Mouse (Mus musculus) layer of hippocampus, postnatal 36 days (tissue): Measurements from ENCODE around the gene Ace. TPM values are rescaled to one million over a fixed set of nuclear protein-coding genes. Genes with fewer than 3 reads are reported as not detected.

Experiments
- DNase-seq, 2 experiments: peaks; one replicate each; pipeline ENCODE4 v3.0.0; 2022
- total RNA-seq, 2 experiments: library from RNA; stranded (reverse); gene quantifications; 2 replicates each; pipeline ENCODE4 v1.2.3; 2021

Gene Ace
- total RNA-seq, result 1 to 10 TPM; 5.0 to 8.1 TPM

DNA sequence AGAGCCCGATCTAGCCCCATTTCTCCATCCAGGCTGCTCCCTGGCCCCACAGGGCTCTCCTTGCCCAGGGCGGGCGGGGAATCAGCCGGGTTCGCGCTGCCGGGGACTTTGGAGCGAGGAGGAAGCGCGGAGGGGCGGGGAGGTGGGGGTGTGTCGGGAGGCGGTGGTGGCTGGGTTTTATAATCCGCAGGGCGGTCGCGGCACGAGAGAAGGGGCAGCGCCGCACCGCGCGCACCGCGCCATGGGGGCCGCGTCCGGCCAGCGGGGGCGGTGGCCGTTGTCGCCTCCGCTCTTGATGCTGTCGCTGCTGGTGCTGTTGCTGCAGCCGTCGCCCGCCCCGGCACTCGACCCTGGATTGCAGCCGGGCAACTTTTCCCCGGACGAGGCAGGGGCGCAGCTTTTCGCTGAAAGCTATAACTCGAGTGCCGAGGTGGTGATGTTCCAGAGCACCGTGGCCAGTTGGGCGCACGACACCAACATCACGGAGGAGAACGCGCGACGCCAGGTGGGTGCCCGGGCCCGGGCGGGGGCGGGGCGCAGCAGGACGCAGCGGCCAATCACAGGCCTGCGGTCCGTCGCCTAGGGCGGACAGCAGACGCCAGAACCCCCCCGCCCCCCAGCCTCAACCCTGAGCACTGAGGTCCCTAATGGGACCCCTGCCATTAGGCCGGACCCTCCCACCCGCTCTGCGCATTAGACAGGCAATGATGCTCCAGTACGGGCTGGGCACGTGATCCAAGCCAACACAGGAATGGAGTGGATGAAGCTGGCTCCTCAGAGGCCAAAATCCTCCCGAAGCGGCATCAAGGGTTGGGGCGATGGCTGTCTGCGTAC, at the start of gene Ace:
Gene Ace, plus strand, starts transcription at position 205 of the 834 bp plus-strand sequence.
- DNase-seq, result no peak

DNA sequence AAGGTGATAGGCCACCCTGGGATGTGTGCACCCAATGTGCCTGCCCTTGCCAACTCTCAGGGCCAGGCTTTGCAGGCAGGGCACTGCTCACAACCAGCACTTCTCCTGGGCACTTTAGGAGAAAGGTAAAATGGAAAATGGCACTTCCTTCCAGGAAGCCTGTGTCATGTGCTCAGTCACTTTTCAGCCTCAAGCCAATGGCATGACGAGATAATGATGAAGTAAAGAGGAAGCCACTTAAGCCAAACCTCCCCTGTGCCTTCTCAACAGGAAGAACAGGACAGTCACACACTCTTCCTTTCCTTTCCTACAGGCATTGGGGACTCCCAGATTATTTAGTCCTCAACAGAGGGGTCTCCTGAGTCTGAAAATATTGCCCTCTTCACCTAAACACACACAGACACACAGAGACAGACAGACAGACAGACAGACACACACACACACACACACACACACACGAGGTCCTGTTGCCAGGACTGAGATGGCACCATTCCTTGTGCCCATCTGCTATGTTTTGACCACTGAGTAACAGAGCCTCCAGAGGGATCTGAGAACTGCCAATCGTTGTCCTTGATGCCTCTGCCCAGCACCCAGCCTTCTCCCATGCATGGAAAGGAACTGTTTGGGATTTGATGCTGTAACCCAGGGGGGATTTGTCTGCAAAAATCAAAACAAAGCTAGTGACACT, 47.5 kb upstream of the Ace start:
- DNase-seq, result no peak

DNA sequence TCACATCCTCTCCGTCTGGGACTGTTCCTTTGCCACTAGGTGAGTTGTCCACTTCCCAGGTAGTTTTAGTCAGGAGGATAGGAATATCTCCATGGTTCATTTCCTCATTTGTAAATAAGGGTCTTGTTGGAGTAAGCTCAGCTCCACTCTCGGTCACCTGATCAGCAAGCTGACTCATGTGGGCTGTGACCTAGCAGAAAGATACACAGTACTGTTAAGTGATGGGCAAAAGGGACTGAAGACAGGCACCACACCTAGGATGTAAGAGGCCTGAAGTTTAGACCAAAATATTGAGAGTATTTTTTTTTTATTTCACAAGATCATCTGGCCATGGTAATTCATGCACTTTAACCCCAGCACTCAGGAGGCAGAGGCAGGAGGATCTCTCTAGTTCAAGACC, 46.9 kb upstream of the Ace start:
- no peak for DNase-seq

DNA sequence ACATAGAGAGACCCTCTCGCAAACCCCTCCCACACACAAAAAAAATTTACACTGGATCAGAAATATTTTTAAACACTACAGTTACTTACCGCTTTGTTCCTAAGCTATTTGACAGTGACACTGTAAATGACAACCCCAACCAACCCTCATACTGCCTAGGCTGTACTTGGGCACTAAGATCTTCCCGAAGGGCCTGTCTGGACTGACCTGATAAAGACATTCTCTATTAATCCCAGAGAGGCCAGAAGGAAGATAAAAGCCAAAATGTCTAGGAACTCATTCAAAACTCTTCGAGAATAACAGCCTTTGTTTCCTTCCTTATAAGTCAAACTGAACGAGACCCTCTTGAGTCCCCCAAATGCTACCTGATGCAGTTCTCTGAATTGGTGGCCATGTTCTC, 46.5 kb upstream of the Ace start:
- no peak for DNase-seq

GRCm38 (mm10) chr11:105922769-105923663, 44.7 kb upstream of the Ace start:
- no peak for DNase-seq

GRCm38 (mm10) chr11:105927065-105928030, 40.4 kb upstream of the Ace start:
- DNase-seq, result peak; percentile 52 to 73

DNA sequence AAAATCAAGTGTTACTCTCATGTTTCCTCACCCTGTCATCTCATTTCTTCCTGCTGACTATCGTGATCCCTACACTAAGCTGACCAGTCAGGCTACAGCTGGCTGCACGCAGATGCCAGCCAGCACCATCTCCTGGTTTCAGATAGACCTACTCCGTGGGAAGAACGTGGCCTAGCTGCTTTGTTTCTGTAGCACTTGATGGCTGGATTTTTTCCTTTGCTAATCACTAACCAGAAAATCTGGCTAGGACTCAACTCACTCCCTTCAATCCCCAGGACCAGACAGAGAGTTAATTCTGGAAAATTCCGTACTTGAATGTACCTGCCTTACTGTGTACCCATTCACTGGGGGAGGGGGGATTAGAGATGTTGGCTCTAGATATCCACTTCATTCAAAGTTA, 39.6 kb upstream of the Ace start:
- no peak for DNase-seq

DNA sequence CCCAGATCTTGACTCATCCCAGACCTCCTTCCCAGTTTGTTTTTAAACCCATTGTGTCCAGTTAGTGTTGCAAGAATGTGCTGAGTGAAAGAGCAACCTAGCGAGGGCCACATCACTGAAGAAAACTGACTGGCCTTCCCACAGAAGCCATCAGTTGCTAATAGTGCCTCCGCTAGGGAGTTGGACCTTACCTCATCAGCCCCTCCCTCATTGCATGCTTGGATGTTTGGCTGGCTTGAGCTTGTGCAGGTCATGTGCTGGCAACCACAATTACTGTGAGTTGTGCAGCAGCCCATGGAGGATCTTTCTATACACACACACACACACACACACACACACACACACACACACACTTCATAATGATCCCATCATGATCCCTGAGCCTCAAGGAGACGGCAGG, 36.4 kb upstream of the Ace start:
- no peak for DNase-seq

DNA sequence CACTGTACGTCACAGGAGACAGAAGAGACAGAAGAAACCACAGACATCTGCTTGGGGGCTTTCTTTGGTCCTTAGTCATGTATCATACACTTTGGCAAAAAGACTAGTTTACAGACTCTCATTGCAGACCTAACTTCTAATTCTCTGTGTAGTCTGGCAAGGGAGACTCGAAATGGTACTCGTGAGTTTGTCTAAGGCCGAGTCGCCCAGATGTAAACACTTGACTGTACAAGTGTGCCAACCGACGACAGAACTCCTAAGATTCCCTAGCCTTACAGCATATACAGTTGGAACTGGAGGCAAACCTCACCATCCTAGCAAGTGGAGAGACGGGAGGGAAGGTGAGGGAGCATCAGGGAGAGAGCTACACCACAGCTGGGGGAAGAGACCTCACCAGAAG, 34.0 kb upstream of the Ace start:
- no peak for DNase-seq

DNA sequence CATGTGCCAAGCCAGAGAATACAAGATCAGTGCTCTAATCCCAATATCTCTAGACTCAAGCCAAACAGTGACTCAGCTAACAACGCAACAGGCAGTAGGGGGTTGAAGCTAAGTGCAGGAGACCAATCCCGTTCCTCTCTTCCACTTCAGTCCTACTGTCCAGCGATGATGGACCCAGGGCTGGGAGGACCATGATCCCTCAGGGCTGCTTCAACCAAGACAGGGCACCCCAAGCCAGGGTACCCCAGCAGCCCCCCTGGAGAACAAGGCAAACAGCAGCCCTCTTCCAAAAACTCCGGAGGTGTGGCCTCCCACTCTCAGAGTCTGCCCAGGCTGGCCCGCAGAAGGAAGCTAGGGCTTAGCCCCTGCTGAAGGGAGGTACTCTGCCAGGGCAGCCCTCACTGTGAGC, 33.4 kb upstream of the Ace start:
- DNase-seq, result no peak

GRCm38 (mm10) chr11:105934816-105935215, 32.9 kb upstream of the Ace start:
- no peak for DNase-seq

GRCm38 (mm10) chr11:105935496-105935895, 32.2 kb upstream of the Ace start:
- DNase-seq, result no peak

- DNase-seq, result peak; percentile 46 to 56
Observed at GRCm38 (mm10) chr11:105936200-105936599, 31.5 kb upstream of the Ace start.

GRCm38 (mm10) chr11:105936974-105937373, 30.8 kb upstream of the Ace start:
- no peak for DNase-seq

DNA sequence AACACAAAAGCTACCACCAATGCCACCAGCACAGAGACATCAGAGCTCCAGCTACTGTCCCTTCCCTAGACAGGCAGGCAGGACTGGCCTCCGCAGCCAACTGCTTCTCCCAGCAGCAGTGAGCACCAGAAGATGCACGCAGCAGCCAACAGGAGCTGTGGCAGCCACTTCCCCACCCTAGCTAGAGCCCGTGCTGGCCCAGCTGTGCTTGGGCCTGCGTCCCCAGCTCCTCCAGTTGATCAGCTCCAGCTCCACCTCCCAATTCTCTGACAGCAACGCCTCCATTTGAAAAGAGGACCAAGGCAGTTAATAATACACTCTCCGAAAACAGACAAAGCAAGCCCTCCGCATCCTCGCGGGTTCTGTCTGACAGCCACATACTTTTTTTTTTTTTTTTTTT, 29.0 kb upstream of the Ace start:
- no peak for DNase-seq

DNA sequence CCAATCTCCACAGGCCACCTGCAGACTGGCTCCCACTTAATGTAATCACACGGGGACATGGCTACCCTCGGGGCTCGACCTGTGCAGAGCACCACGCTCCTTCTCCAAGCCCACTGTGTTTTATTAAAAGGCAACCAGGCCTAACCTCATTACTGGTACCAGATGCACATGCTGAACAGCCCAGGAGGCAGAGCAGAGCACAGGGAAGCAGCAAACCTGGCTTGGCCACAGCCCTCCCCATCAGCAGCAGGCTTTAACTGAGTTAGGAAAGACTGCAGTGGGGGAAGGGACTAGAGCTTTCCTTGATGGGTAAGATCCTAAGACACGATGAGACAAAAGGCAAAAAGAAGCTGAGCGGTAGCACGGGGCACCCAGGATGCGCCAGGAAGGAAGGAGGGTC, 25.8 kb upstream of the Ace start:
- no peak for DNase-seq

GRCm38 (mm10) chr11:105943133-105944102, 24.3 kb upstream of the Ace start:
- no peak for DNase-seq

GRCm38 (mm10) chr11:105944126-105944621, 23.6 kb upstream of the Ace start:
- DNase-seq, result peak; percentile 68 to 70

DNA sequence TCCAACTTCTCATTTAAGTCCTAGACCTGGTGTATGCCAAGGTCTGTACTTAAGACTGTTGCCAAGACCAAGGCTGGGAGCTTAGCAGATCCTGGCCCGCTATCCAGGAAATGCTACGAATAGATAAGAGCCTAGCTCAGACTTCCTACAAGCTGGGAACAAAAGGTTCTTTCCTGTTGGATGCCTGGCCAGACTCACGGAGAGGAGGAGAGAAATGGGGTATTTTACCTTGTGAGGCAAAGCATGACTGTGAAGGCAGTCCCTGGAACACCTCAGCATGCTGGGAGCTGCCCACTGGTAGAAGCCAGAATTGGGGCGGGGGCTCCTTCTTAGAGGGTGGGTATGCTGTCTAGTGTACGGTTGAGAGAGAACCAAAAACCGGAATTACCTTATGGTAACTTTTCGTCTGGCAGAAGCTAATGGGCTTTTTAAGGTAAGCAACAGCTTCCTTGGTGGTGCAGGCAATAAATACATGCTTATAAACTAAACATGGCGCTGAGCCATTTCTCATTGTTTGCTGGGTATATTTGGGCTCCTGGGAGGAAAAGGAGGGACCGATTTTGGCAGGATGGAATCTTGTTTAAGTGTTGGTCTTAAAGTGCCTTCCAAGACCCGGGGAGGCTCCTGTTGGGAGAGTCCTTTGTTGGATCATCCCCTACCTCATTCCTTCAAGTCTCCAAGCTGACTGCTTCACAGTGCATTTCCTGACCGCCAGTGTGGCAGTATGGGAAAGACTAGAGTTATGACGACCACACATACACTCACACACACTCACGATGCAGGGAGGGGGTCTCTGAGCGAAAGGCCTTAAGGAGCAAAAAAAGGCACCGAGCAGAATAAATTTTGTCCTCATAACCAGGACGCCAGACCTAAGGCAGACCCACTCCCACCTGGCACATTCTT, 22.7 kb upstream of the Ace start:
- DNase-seq, result no peak
